Mouse (Mus musculus): ENCODE data around the gene Ssr2.
A peak's percentile ranks its signal among the peaks of the same experiment; 100 is the strongest.

DNA sequence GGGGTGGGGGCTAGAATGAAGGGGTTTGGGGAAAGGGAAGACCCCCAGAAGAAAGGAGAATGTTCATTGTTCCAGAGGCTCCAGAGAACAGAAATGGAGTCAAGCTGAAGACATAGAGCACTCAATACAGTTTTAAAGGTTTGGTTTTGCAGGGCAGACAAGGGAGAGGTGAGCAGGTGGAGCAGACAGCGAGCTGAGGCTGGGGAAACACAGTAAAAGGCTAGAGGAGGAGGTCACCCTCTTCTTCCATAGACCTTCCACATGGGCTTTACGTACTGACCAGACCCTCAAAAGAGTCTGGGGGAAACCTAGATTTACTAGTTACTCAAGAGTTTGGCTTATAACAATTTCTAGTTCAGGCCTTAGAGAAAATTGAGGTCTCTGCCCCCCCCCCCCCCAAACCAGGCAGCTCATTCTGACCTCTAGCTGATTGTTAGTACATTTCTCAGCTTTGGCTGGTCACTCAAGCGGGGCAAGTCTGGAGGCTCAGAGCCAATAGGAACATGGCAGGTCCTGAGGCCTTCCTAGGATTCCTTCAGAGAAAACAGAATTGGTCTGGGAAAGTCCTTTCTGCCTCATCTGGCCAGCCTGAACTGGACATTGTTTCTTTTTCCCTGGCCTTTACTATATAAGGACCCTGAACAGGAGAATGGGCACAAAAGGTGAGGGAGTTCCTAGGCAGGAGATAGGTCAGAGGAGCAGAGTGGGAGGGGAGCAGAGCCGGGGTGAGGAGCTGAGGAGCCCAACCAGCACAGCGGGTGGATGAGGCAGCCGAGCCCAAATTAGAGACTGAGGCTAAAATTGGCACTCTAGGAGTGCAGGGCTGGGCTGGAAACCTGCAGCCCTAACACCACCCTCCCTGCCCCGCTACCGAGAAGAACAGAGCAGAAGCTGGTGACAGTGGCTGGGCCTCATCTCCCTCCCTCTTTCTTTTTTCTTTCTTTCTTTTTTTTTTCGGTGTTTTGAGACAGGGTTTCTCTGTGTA lies 43.7 kb downstream of the Ssr2 start:
- TF ChIP-seq E2F4 (IDR thresholded peaks at IDR 0.05; ENCODE audit: insufficient read depth) (no peak), CEBPB (IDR thresholded peaks at IDR 0.05; ENCODE audit: insufficient read depth, poor library complexity, severe bottlenecking) (no peak), USF1 (IDR thresholded peaks at IDR 0.05; ENCODE audit: low read depth) (no peak), POLR2A (IDR thresholded peaks at IDR 0.05; ENCODE audit: insufficient read length, low read depth) (peak; percentile 81), MYOG (IDR thresholded peaks at IDR 0.05; ENCODE audit: control insufficient read depth in 1 of 3, insufficient read depth in 1 of 3, insufficient read length in 2 of 3, low read depth in 2 of 3) (no peak)
